Mouse (Mus musculus): ENCODE results near the gene Mut. TPM values are rescaled to one million over a fixed set of nuclear protein-coding genes. Genes with fewer than 3 reads are reported as not detected.

Mut gene
- polyA plus RNA-seq, 1 experiment from 2014 or later: 32.5 TPM

DNA sequence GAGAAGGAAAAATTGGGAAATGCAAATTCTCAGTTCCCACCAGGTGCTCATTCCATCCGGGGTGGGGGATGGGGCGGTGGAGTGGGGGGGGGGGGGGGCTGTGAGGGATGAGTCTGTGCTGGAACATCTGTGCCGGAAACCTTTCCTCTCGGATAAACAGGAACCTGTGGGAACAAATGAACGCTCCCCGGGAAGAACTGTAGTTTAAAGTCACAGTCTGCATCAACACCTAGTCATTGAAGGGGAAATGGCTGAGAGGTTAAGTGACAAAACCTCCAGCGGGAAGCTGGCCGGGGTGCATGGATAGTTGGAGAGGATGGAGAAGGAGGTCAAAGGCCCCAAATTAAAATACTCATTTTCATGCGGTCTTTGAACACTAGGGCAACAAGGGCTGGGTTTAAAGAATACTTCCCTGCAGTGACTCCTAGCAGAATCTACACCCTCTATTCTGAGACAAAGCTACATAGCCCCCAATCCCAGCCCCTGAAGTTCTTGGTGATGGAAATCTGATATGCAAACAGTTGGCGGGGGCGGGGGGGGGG, 30.4 kb upstream of the Mut start:
- ATAC-seq (peak; percentile 21; the same call in 1 of the 2 replicates), DNase-seq (ENCODE audit: low spot score) (peak; percentile 9)
- TF ChIP-seq EP300 (IDR thresholded peaks at IDR 0.05) (no peak), CTCF (IDR thresholded peaks at IDR 0.05) (no peak)
- no peak overlapping the region for H3K27ac ChIP-seq (ENCODE audit: low read length)
- no peaks in the 10 kb centered on the region for H3K4me1 ChIP-seq (ENCODE audit: insufficient read depth, low read depth, low read length)
- no peaks in the 10 kb centered on the region for H3K9me3 ChIP-seq (ENCODE audit: low read length)
- no peaks in the 10 kb centered on the region for H3K36me3 ChIP-seq (ENCODE audit: insufficient read depth, low read length)
- 7% methylated on average over 10 of the region's 11 CpGs for WGBS
- H3K4me3 ChIP-seq (ENCODE audit: low read depth, low read length): no peak overlapping the region
- no peak overlapping the region for H3K9ac ChIP-seq (replicated peaks; ENCODE audit: low read depth)
- H3K4me2 ChIP-seq (replicated peaks; ENCODE audit: low read depth, low read length): no peak overlapping the region
- H3K27me3 ChIP-seq (replicated peaks; ENCODE audit: insufficient read depth, low read length): no peaks in the 10 kb centered on the region

GRCm38 (mm10) chr17:40904721-40905154, 29.7 kb upstream of the Mut start:
- no peaks in the 10 kb centered on the region for H3K4me1 ChIP-seq (ENCODE audit: insufficient read depth, low read depth, low read length)
- H3K9ac ChIP-seq (replicated peaks; ENCODE audit: low read depth): no peak overlapping the region
- no peak overlapping the region for H3K27ac ChIP-seq (ENCODE audit: low read length)
- 0 out of 2 replicates have a peak overlapping the region, but pooled peaks have one; percentile 19 for H3K4me2 ChIP-seq (replicated peaks; ENCODE audit: low read depth, low read length)
- H3K4me3 ChIP-seq (ENCODE audit: low read depth, low read length): no peak overlapping the region
- 8% methylated on average over 13 of the region's 14 CpGs for WGBS
- H3K36me3 ChIP-seq (ENCODE audit: insufficient read depth, low read length): no peaks in the 10 kb centered on the region
- no peaks in the 10 kb centered on the region for H3K9me3 ChIP-seq (ENCODE audit: low read length)
- ATAC-seq: no peak
- H3K27me3 ChIP-seq (replicated peaks; ENCODE audit: insufficient read depth, low read length): no peaks in the 10 kb centered on the region
- TF ChIP-seq CTCF (IDR thresholded peaks at IDR 0.05) (no peak), EP300 (IDR thresholded peaks at IDR 0.05) (no peak)
- no peak for DNase-seq (ENCODE audit: low spot score)

GRCm38 (mm10) chr17:40914250-40914649, 20.2 kb upstream of the Mut start, which contains the start of gene Glyatl3:
Gene Glyatl3 (minus strand): TSS chr17:40914350.
- Histone ChIP-seq H3K4me2 (replicated peaks; ENCODE audit: low read depth, low read length) (no peak within 1 kb of the TSS), H3K4me3 (ENCODE audit: low read depth, low read length) (no peak within 1 kb of the TSS), H3K9me3 (ENCODE audit: low read length) (no peaks in the 10 kb centered on the region), H3K36me3 (ENCODE audit: insufficient read depth, low read length) (no peaks in the 10 kb centered on the region), H3K27me3 (replicated peaks; ENCODE audit: insufficient read depth, low read length) (no peaks in the 10 kb centered on the region), H3K4me1 (ENCODE audit: insufficient read depth, low read depth, low read length) (no peaks in the 10 kb centered on the region), H3K27ac (ENCODE audit: low read length) (no peak within 1 kb of the TSS), H3K9ac (replicated peaks; ENCODE audit: low read depth) (no peak within 1 kb of the TSS)
- WGBS: 93% methylated on average over 2 of the region's 2 CpGs
- DNase-seq (ENCODE audit: low spot score) (no peak), ATAC-seq (no peak)
- no peak for TF ChIP-seq EP300 (IDR thresholded peaks at IDR 0.05)
- TF ChIP-seq CTCF (IDR thresholded peaks at IDR 0.05): no peak

GRCm38 (mm10) chr17:40915499-40915898, 19.0 kb upstream of the Mut start:
- H3K4me1 ChIP-seq (ENCODE audit: insufficient read depth, low read depth, low read length): no peaks in the 10 kb centered on the region
- no peak overlapping the region for H3K4me2 ChIP-seq (replicated peaks; ENCODE audit: low read depth, low read length)
- H3K9ac ChIP-seq (replicated peaks; ENCODE audit: low read depth): no peak overlapping the region
- no peak overlapping the region for H3K4me3 ChIP-seq (ENCODE audit: low read depth, low read length)
- ATAC-seq (no peak), DNase-seq (ENCODE audit: low spot score) (no peak)
- TF ChIP-seq CTCF (IDR thresholded peaks at IDR 0.05) (no peak), EP300 (IDR thresholded peaks at IDR 0.05) (no peak)
- 95% methylated on average over 1 of the region's 2 CpGs for WGBS
- H3K27me3 ChIP-seq (replicated peaks; ENCODE audit: insufficient read depth, low read length): no peaks in the 10 kb centered on the region
- H3K36me3 ChIP-seq (ENCODE audit: insufficient read depth, low read length): no peaks in the 10 kb centered on the region
- H3K27ac ChIP-seq (ENCODE audit: low read length): no peak overlapping the region
- no peaks in the 10 kb centered on the region for H3K9me3 ChIP-seq (ENCODE audit: low read length)

GRCm38 (mm10) chr17:40933985-40934384, 500 bp upstream of the Mut start:
- Histone ChIP-seq H3K27me3 (replicated peaks; ENCODE audit: insufficient read depth, low read length) (no peaks in the 10 kb centered on the region), H3K36me3 (ENCODE audit: insufficient read depth, low read length) (peaks cover 6% of the 10 kb centered on the region; the same call in 1 of the 2 replicates), H3K4me3 (ENCODE audit: low read depth, low read length) (peak overlapping the region; percentile 72), H3K27ac (ENCODE audit: low read length) (no peak overlapping the region), H3K4me2 (replicated peaks; ENCODE audit: low read depth, low read length) (peak overlapping the region; percentile 66), H3K9ac (replicated peaks; ENCODE audit: low read depth) (peak overlapping the region; percentile 39; the same call in 1 of the 2 replicates), H3K9me3 (ENCODE audit: low read length) (no peaks in the 10 kb centered on the region), H3K4me1 (ENCODE audit: insufficient read depth, low read depth, low read length) (no peaks in the 10 kb centered on the region)
- TF ChIP-seq CTCF (IDR thresholded peaks at IDR 0.05) (no peak), EP300 (IDR thresholded peaks at IDR 0.05) (no peak)
- ATAC-seq: no peak
- 1% methylated on average over 14 of the region's 14 CpGs for WGBS
- no peak for DNase-seq (ENCODE audit: low spot score)

- no peak for DNase-seq (ENCODE audit: low spot score)
- no peaks in the 10 kb centered on the region for H3K9me3 ChIP-seq (ENCODE audit: low read length)
- no peaks in the 10 kb centered on the region for H3K4me1 ChIP-seq (ENCODE audit: insufficient read depth, low read depth, low read length)
- no peak overlapping the region for H3K9ac ChIP-seq (replicated peaks; ENCODE audit: low read depth)
- no peak overlapping the region for H3K27ac ChIP-seq (ENCODE audit: low read length)
- H3K4me3 ChIP-seq (ENCODE audit: low read depth, low read length): no peak overlapping the region
- H3K36me3 ChIP-seq (ENCODE audit: insufficient read depth, low read length): peaks cover 19% of the 10 kb centered on the region
- H3K27me3 ChIP-seq (replicated peaks; ENCODE audit: insufficient read depth, low read length): no peaks in the 10 kb centered on the region
- peak; percentile 40; the same call in 1 of the 2 replicates for ATAC-seq
- 69% methylated on average over 3 of the region's 3 CpGs for WGBS
- TF ChIP-seq CTCF (IDR thresholded peaks at IDR 0.05) (no peak), EP300 (IDR thresholded peaks at IDR 0.05) (peak; percentile 58; the same call in 1 of the 2 replicates)
- H3K4me2 ChIP-seq (replicated peaks; ENCODE audit: low read depth, low read length): no peak overlapping the region
Observed at GRCm38 (mm10) chr17:40948518-40948917, 14.0 kb downstream of the Mut start.

All from lung, postnatal 0 days (tissue).